Mouse (Mus musculus) thymus, adult 2 months (tissue): ENCODE measurements around the gene Fam161a. TPM values are rescaled to one million over a fixed set of nuclear protein-coding genes. Genes with fewer than 3 reads are reported as not detected.
"Not testable (repeated sequence)": the region's sequence is repeated elsewhere in the genome, so short reads cannot be mapped to it uniquely, and the experiment has no call there.

Experiments used
- DNase-seq: peaks from one replicate; pipeline ENCODE4 v3.0.0; 2021
- H3K27ac ChIP-seq: fragments of 200-500 bp; 2 replicates; pipeline ENCODE4 v1.5.1; 2012; ENCODE audit warnings: low read length, control low read depth; ENCODE audit not compliant: control insufficient read depth, insufficient read depth
- H3K27me3 ChIP-seq: fragments of 200-500 bp; 2 replicates; pipeline ENCODE4 v1.6.1; 2012; ENCODE audit warnings: mild to moderate bottlenecking, low read length, moderate library complexity, mixed read lengths; ENCODE audit not compliant: control insufficient read depth, insufficient read depth
- H3K36me3 ChIP-seq: fragments of 200-500 bp; 2 replicates; pipeline ENCODE4 v1.6.1; 2012; ENCODE audit warnings: mild to moderate bottlenecking, low read length, moderate library complexity; ENCODE audit not compliant: control insufficient read depth, insufficient read depth
- H3K4me1 ChIP-seq: fragments of 200-500 bp; replicated peaks from 2 replicates; pipeline ENCODE4 v1.6.1; 2012; ENCODE audit warnings: low read length; ENCODE audit not compliant: control insufficient read depth, insufficient read depth
- H3K4me3 ChIP-seq: fragments of 200-500 bp; 2 replicates; pipeline ENCODE4 v1.5.1; 2012; ENCODE audit warnings: mild to moderate bottlenecking, low read length, control low read depth, moderate library complexity; ENCODE audit not compliant: control insufficient read depth, insufficient read depth
- CTCF ChIP-seq: fragments of 200-500 bp; IDR thresholded peaks from 2 replicates; pipeline ENCODE4 v1.5.1; 2012; ENCODE audit warnings: mild to moderate bottlenecking, control low read depth, low read length, moderate library complexity, borderline replicate concordance; ENCODE audit not compliant: control insufficient read depth, poor library complexity, insufficient read depth; ENCODE audit errors: extremely low read depth
- POLR2A ChIP-seq: fragments of 200-500 bp; IDR thresholded peaks from 2 replicates; pipeline ENCODE4 v1.6.1; 2012; ENCODE audit warnings: mild to moderate bottlenecking, low read length, control low read depth, moderate library complexity; ENCODE audit not compliant: control insufficient read depth, poor library complexity, insufficient read depth; ENCODE audit errors: extremely low read depth
- WGBS: fragments of 180-500 bp; shearing (Covaris S2); methylation state at CpG from one replicate; pipeline ENCODE4 v1.1.7; 2018; 5-methylcytosine and 5-hydroxymethylcytosine counted together
- polyA plus RNA-seq: library from polyadenylated mRNA; depleted of rRNA; stranded (reverse); fragments of >200 nt; gene quantifications from 2 replicates; pipeline ENCODE4 v1.2.3, GENCODE M21; 2012

The Fam161a gene
- polyA plus RNA-seq, 1 experiment = 0.66 TPM

GRCm38 (mm10) chr11:23047252-23047651 lies 39.9 kb downstream of the Fam161a start:
- no peaks in the 10 kb centered on the region for H3K36me3 ChIP-seq
- no peak overlapping the region for H3K27ac ChIP-seq
- WGBS = 48% methylated on average over 5 of the region's 5 CpGs
- no peak overlapping the region for H3K4me3 ChIP-seq
- TF ChIP-seq POLR2A (no peak), CTCF (no peak)
- peaks cover 2% of the 10 kb centered on the region; the same call in 1 of the 2 replicates for H3K27me3 ChIP-seq
- no peak for DNase-seq
- no peaks in the 10 kb centered on the region for H3K4me1 ChIP-seq

DNA sequence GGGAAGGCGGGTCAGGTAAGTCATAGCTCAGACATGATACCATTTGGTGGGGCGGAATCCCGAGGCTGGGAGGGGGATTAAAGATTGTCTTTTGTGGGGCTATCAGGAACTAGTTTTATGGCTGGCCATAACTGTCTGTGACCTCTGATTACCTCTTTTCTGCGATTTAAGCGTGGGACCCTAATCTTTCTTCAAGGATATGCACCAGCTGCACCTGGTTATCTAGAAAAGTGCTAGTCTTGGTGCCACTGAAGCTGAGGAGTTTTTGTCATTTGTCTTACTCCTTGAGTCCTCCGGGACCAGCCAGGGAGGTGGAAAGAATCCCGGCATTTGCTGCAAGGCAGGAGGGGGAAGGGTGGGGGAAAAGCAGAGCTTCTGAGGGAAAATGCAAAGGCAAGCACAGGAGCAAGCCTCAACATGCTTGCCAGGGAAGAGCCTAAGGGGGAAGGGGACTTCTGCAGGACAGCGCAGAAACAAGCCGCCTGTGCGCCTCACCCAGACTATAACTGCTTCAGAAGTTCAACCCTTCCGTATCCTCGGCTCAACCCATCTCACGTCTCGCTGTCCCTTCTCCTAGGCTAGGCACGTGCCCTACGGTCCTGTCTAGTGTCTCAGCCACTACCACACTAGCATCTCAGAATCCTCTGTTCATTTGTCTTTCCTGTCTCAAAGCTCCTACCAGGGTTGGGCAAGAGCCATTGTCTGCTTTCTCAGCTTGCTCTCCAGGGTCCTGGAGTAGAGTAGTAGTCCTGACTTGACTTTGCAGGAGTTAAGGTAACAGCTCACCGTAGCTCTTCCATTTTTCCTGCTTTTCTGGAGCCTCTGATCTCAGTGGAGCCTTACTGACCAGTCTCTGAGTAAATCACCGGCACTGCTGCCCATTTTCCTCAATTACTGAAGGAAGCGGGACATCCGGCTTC lies 40.6 kb downstream of the Fam161a start:
- no peaks in the 10 kb centered on the region for H3K36me3 ChIP-seq
- no peak for DNase-seq
- peaks cover 2% of the 10 kb centered on the region; the same call in 1 of the 2 replicates for H3K27me3 ChIP-seq
- 35% methylated on average over 20 of the region's 20 CpGs for WGBS
- H3K27ac ChIP-seq = no peak overlapping the region
- TF ChIP-seq POLR2A (no peak), CTCF (no peak)
- no peaks in the 10 kb centered on the region for H3K4me1 ChIP-seq
- no peak overlapping the region for H3K4me3 ChIP-seq

- no peak for DNase-seq
- Histone ChIP-seq H3K27ac (no peak overlapping the region), H3K4me3 (no peak overlapping the region), H3K36me3 (no peaks in the 10 kb centered on the region), H3K4me1 (no peaks in the 10 kb centered on the region), H3K27me3 (peaks cover 2% of the 10 kb centered on the region; the same call in 1 of the 2 replicates)
- TF ChIP-seq CTCF (no peak), POLR2A (no peak)
Observed at GRCm38 (mm10) chr11:23049642-23050041, 42.3 kb downstream of the Fam161a start.

DNA sequence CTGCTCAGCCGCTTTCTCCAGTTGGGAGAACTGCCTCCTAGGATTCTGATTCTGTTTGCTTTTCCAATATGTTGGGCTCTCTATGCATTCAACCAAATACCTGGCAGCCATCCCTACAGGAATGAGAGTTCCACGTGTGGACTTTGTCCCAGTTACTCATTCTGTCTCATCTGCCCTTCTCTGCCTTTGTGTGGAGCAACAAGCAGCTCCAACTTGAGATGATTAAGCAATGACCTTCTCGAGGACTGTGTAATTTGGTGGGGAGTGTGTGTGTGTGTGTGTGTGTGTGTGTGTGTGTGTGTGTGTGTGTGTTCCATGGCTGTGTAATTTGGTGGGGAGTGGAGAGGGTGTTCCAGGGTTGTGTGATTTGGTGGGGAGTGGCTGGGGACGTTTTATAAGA lies 45.0 kb downstream of the Fam161a start:
- Histone ChIP-seq H3K27me3 (peaks cover 2% of the 10 kb centered on the region; the same call in 1 of the 2 replicates), H3K36me3 (no peaks in the 10 kb centered on the region), H3K4me1 (no peaks in the 10 kb centered on the region), H3K4me3 (no peak overlapping the region), H3K27ac (no peak overlapping the region)
- TF ChIP-seq CTCF = no peak
- no peak for TF ChIP-seq POLR2A
- WGBS = 67% methylated on average over 4 of the region's 4 CpGs
- no peak for DNase-seq

DNA sequence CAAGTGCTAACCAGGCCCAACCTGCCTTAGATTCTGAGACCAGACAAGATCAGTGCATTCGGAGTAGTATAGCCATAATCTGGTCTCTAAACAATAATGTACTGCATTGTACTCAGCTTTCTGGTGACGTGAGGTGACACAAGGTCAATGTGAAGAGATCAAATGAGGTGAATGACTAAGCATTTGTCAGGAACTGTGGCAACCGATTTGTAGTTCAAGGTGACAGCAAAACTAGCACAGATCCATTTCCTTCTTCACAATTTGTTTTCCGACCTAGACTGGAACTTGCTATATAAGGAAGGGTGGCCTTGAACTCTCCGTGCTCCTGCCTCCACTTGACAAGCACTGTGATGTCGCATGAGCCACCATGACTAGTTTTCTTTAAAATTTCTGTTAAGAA lies 55.8 kb downstream of the Fam161a start:
- 60% methylated on average over 6 of the region's 6 CpGs for WGBS
- DNase-seq = no peak
- Histone ChIP-seq H3K27ac (no peak overlapping the region), H3K4me3 (no peak overlapping the region), H3K27me3 (no peaks in the 10 kb centered on the region), H3K4me1 (peaks cover 5% of the 10 kb centered on the region), H3K36me3 (no peaks in the 10 kb centered on the region)
- no peak for TF ChIP-seq CTCF
- TF ChIP-seq POLR2A = no peak

GRCm38 (mm10) chr11:23063857-23064256 lies 56.5 kb downstream of the Fam161a start:
- H3K4me1 ChIP-seq = peaks cover 5% of the 10 kb centered on the region
- no peak overlapping the region for H3K4me3 ChIP-seq
- H3K27ac ChIP-seq = no peak overlapping the region
- no peaks in the 10 kb centered on the region for H3K27me3 ChIP-seq
- no peak for TF ChIP-seq POLR2A
- TF ChIP-seq CTCF = no peak
- WGBS = 81% methylated on average over 3 of the region's 3 CpGs
- no peak for DNase-seq
- H3K36me3 ChIP-seq = no peaks in the 10 kb centered on the region

DNA sequence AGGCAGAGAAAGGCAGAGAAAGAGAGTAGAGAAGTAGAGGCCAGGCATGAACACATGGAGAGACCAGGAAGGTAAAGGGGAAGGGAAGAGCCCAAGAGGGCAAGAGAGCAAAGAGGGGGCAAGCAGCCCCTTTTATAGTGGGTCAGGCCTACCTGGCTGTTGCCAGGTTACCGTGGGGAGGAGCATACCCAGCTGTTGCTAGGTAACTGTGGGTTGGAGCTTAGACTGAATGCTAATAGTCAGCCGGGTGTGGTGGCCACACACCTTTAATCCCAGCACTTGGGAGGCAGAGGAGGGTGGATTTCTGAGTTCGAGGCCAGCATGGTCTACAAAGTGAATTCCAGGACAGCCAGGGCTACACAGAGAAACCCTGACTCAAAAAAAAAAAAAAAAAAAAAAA lies 56.9 kb downstream of the Fam161a start:
- H3K4me1 ChIP-seq, H3K27me3 ChIP-seq, H3K36me3 ChIP-seq, H3K27ac ChIP-seq, H3K4me3 ChIP-seq, DNase-seq: not testable (repeated sequence)
- 82% methylated on average over 3 of the region's 3 CpGs for WGBS
